Mouse (Mus musculus) heart, postnatal 36 days (tissue): ENCODE measurements around the gene Olfr1181. TPM values are rescaled to one million over a fixed set of nuclear protein-coding genes. Genes with fewer than 3 reads are reported as not detected.
"Not testable (repeated sequence)": the region's sequence is repeated elsewhere in the genome, so short reads cannot be mapped to it uniquely, and the experiment has no call there.

Source experiments
- DNase-seq, 2 experiments: peaks; one replicate each; pipeline ENCODE4 v3.0.0; 2021 to 2022
- intact Hi-C: fragments of 180-260 bp; cut with DNase I; formaldehyde crosslinking; loops from one replicate; pipeline ENCODE4 v1.15.1; 2025
- total RNA-seq, 2 experiments: library from RNA; stranded (reverse); gene quantifications; 2 replicates each; pipeline ENCODE4 v1.2.3; 2021

The Olfr1181 gene
- not detected for total RNA-seq

DNA sequence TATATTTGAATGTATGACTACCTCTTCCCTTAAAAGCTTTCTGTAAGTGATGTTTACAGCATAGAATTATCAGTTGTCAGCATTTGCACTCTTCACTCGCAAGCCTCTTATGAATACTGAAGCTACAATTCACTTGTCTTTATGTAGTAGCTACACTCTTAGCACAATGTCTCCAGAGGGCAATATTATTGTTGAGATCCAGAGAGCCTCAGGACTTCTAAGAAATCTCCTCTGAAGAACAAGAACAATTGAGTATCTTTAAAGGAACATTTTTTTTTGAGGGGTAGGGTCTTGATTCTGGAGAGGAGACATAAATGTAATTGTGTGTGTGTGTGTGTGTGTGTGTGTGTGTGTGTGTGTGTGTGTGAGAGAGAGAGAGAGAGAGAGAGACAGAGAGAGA, at the start of gene Olfr1181:
TSS of gene Olfr1181 (minus strand) at position 101 of the 400 bp plus-strand sequence.
- intact Hi-C loops: no loop called here

DNA sequence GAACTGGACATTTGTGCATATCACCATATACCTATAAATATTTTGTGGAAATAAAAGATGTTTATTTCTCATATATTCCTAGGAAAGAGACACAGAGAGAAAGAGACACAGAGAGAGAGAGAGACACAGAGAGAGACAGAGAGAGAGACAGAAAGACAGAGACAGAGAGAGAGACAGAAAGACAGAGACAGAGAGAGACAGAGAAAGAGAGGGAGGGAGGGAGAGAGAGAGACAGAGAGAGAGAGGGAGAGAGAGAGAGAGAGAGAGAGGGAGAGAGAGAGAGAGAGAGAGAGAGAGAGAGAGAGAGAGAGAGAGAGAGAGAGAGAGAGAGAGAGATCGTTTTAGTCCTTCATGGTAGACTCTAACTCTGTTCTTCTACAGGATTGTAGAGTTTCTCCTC, 28.6 kb upstream of the Olfr1181 start, which contains the start of gene Olfr1183:
TSS of gene Olfr1183 (plus strand) at position 301 of the 400 bp plus-strand sequence.
- intact Hi-C loops, DNase-seq: not testable (repeated sequence)

More for the DNA sequence above, at the start of gene Olfr1181:
- no peak for DNase-seq

DNA sequence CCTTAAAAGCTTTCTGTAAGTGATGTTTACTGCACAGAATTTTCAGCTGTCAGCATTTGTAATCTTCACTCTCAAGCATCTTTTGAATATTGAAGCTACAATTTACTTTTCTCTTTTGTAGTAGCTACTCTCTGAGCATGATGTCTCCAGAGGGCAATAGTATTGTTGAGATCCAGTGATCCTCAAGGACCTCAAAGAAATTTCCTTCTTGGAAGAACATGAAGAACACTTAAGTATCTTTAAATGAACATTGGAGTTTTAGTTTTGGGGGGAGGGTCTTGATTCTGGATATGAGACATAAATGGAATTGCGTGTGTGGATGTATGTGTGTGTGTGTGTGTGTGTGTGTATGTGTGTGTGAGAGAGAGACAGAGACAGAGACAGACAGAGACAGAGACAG, 23.1 kb upstream of the Olfr1181 start, which contains the start of gene Gm13757:
TSS of gene Gm13757 (minus strand) at position 101 of the 400 bp plus-strand sequence.
- intact Hi-C loops: no loop called here
- DNase-seq: no peak

DNA sequence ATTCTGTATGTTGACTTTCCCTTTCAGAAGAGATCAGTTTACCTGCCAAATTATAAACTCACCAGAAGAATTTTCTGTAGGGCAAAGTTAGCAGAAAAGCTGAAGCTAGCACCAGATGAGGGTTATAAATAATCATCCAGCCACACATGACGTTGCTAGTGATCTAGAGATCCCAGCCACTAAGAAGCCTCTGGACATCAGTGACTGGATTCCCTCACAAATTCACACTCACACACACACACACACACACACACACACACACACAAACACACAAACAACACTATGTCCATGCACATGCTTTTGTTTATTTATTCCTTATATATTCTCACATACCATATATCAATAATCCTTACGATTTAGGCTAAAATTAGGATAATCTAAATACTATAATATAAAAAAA, 6.9 kb downstream of the Olfr1181 start, which contains the start of gene Olfr1180:
TSS of gene Olfr1180 (minus strand) at position 101 of the 400 bp plus-strand sequence.
- intact Hi-C loops: no loop called here
- no peak for DNase-seq

DNA sequence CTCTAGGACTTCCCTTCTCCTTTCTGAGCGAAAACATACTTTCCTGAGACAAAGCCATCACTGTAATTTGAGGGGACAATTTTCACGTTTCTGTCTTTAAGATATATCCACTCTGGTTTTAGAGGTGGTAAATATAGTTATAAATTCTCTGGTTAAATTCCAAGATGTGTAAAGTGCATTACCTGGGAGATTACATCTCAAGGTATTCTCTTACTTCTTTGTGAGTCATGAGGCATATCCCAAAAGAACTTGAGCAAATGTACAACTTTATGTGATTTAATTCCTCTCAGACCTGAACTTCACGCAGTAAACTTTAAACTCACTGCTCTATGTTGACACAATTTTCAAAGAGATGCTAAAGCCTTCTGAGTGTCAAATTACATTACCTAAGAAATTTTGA, 19.6 kb downstream of the Olfr1181 start, which contains the start of gene Olfr1179:
TSS of gene Olfr1179 (minus strand) at position 101 of the 400 bp plus-strand sequence.
- no peak for DNase-seq
- intact Hi-C loops: no loop called here

DNA sequence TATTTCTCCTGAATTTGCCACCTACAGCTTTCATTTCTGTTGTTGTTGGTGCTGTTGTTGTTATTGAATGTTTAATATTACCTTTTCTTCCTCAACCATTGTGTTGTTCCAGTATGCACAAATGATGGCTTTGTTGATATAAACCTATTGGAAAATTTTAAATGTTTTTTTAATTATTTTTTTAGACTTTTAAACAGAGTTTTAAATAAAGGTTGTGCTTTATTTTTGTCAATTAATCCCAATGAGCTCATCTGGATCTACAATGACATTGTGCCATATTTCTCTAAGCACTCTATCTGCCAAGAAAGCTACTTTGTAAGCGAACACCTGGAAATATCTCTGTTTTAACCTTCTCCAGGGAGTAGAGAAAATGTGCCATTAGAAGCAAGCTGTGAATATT, 39.2 kb downstream of the Olfr1181 start, which contains the start of gene Olfr1178:
TSS of gene Olfr1178 (plus strand) at position 301 of the 400 bp plus-strand sequence.
- DNase-seq: no peak
- intact Hi-C loops: no loop called here

Other genes starting within 250 kb of the Olfr1181 start
- not detected for gene Olfr1168, start 244.3 kb downstream of the Olfr1181 start, total RNA-seq
- not detected for gene Olfr1170, start 197.8 kb downstream of the Olfr1181 start, total RNA-seq
- under 1 TPM in 1 of 2 experiments, not detected in 1; 0.05 TPM for gene Olfr1173, start 146.3 kb downstream of the Olfr1181 start, total RNA-seq
- gene Olfr1174-ps, start 111.0 kb downstream of the Olfr1181 start, total RNA-seq: not detected
- not detected for gene Olfr1175-ps, start 99.0 kb downstream of the Olfr1181 start, total RNA-seq
- not detected for gene Olfr1176, start 89.5 kb downstream of the Olfr1181 start, total RNA-seq
- not detected for gene Olfr1177-ps, start 79.7 kb downstream of the Olfr1181 start, total RNA-seq
- not detected for gene Olfr1178, start 39.1 kb downstream of the Olfr1181 start, total RNA-seq
- not detected for gene Olfr1179, start 19.7 kb downstream of the Olfr1181 start, total RNA-seq
- gene Olfr1180, start 7.0 kb downstream of the Olfr1181 start, total RNA-seq: not detected
- gene Gm13757, start 23.0 kb upstream of the Olfr1181 start, total RNA-seq: not detected
- not detected for gene Olfr1183, start 28.7 kb upstream of the Olfr1181 start, total RNA-seq
- not detected for gene Olfr1184, start 57.4 kb upstream of the Olfr1181 start, total RNA-seq
- gene Olfr1185-ps1, start 67.1 kb upstream of the Olfr1181 start, total RNA-seq: not detected
- not detected for gene Olfr1186, start 92.4 kb upstream of the Olfr1181 start, total RNA-seq
- gene Olfr1188, start 130.8 kb upstream of the Olfr1181 start, total RNA-seq: not detected
- not detected for gene Olfr1189, start 160.3 kb upstream of the Olfr1181 start, total RNA-seq
- gene Olfr1191-ps1, start 214.4 kb upstream of the Olfr1181 start, total RNA-seq: not detected
- gene Olfr1192-ps1, start 222.3 kb upstream of the Olfr1181 start, total RNA-seq: not detected
- gene Olfr1193, start 249.5 kb upstream of the Olfr1181 start, total RNA-seq: not detected